Mouse (Mus musculus): ENCODE measurements around the gene Zfp114. TPM values are rescaled to one million over a fixed set of nuclear protein-coding genes. Genes with fewer than 3 reads are reported as not detected.

Zfp114 gene
- polyA plus RNA-seq (2012; rRNA removed; ENCODE audit: low replicate concordance) = 0.26 and 2.0 TPM in 2 replicates

DNA sequence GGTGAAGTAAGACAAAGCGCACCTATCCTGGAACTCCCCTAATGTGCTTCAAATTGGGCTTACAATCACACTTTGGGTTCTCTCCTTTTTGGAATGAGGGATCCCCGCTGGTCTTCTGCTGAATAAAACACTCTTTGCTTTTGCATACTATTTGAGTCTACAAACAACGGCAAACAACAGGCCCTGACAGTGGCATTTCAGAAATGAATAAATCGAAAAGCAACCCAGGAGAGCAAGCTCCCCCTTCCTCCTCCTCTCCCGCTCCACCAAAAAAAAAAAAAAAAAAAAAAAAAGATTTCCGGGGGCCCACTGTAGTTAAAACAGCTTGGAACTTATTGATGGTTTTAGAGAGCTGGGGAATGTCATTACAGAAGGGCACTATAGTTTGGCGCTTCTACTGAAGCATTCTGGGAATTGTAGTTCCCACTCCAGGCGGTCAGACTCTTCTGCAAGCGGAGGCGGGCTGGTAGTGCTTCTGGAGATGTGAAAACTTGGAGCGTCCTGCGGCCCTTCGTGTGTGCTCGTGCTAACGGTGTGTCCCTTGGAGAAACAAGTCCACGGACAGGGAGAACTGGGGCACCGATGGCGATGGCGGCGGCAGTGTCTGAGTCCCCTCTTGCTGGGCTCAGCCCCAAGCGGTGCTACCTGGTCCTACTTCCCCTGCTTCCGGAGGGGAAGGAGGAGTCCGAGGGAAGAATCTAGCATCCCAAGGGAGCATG is at the start of gene Zfp114:
TSS of gene Zfp114 (plus strand) at position 443 of the 719 bp plus-strand sequence.

DNA sequence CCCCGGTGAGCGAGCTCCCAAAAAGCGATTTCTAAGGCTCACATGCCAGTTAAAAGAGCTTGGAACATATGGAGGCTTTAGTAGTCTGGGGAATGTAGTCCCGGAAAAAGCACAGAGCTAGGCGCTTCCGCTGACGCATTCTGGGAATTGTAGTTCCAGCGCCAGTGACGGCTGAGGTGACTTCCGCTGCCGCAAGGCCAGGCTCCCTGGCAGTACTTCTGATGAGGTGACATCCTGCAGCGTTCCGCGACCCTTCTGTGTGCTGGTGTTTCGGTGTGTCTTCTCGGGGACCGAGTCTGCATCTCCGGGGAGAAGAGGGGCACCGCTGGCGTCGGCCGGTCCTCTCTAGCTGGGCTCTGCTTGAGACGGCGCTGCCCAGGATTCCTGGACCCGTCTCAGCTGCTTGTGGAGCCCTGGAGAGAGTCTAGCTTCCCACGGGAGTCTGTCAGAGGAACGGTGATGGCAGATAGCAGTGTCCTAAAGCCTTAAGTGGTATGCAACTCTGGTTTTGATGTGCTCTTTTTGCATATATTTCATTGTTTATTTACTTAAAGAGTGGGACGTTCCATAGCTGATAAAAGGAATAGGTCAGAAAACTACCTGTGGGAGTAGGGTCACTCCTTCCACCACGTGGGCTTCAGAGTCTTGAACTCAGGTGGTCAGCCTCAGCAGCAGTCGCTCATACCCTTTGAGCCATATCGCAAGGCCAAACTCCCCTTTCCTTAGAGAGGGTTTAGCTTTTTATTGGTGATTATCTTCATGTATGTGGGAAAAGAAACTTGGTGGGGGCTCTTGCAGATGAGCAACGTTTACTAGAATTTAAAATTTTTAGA is 40.6 kb upstream of the Zfp114 start, which contains the start of gene Zfp235:
TSS of gene Zfp235 (plus strand) at position 174 of the 833 bp plus-strand sequence.

DNA sequence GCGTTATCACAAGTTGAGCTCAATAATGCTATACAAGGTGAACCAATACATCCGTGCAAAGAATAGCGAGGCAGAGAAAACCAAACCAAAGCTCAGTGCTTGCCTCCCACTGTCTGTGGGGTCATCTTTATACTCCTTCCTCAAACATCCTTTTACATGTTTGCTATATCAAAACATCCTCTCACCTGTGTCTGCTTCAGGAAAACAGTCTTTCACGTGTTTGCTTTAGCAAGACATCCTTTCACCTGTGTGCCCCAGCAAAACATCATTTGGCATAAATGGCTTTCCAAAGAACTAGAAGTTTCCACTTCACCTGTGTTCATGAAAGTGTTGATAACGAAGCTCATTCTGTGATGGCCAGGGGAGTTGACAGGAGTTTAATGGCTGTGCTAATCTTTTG is 36.5 kb downstream of the Zfp114 start, which contains the start of gene Zfp111:
TSS of gene Zfp111 (minus strand) at position 101 of the 400 bp plus-strand sequence.

Other genes with a start within 250 kb of the Zfp114 start
- not detected in 2 replicates for gene Vmn1r179, start 248.1 kb upstream of the Zfp114 start, polyA plus RNA-seq (2012; rRNA removed; ENCODE audit: low replicate concordance)
- not detected in 2 replicates for gene Vmn1r180, start 224.4 kb upstream of the Zfp114 start, polyA plus RNA-seq (2012; rRNA removed; ENCODE audit: low replicate concordance)
- gene Vmn1r181, start 200.4 kb upstream of the Zfp114 start, polyA plus RNA-seq (2012; rRNA removed; ENCODE audit: low replicate concordance) = not detected in 2 replicates
- gene V1rd19, start 173.4 kb upstream of the Zfp114 start, polyA plus RNA-seq (2012; rRNA removed; ENCODE audit: low replicate concordance) = not detected in 2 replicates
- not detected in 2 replicates for gene Vmn1r183, start 121.8 kb upstream of the Zfp114 start, polyA plus RNA-seq (2012; rRNA removed; ENCODE audit: low replicate concordance)
- 11.2 and 17.5 TPM in 2 replicates for gene Zfp180, start 93.1 kb upstream of the Zfp114 start, polyA plus RNA-seq (2012; rRNA removed; ENCODE audit: low replicate concordance)
- gene Zfp112, start 62.7 kb upstream of the Zfp114 start, polyA plus RNA-seq (2012; rRNA removed; ENCODE audit: low replicate concordance) = 2.0 and 4.3 TPM in 2 replicates
- gene Zfp235, start 40.9 kb upstream of the Zfp114 start, polyA plus RNA-seq (2012; rRNA removed; ENCODE audit: low replicate concordance) = 7.5 and 11.7 TPM in 2 replicates
- gene Zfp111, start 36.4 kb downstream of the Zfp114 start, polyA plus RNA-seq (2012; rRNA removed; ENCODE audit: low replicate concordance) = 2.2 and 5.3 TPM in 2 replicates
- 1.1 and 3.8 TPM in 2 replicates for gene Zfp109, start 62.5 kb downstream of the Zfp114 start, polyA plus RNA-seq (2012; rRNA removed; ENCODE audit: low replicate concordance)
- 1.4 and 2.6 TPM in 2 replicates for gene Zfp108, start 79.7 kb downstream of the Zfp114 start, polyA plus RNA-seq (2012; rRNA removed; ENCODE audit: low replicate concordance)
- gene Zfp93, start 95.4 kb downstream of the Zfp114 start, polyA plus RNA-seq (2012; rRNA removed; ENCODE audit: low replicate concordance) = 1.4 and 4.7 TPM in 2 replicates
- 6.1 and 13.2 TPM in 2 replicates for gene Zfp61, start 126.2 kb downstream of the Zfp114 start, polyA plus RNA-seq (2012; rRNA removed; ENCODE audit: low replicate concordance)
- gene Zfp94, start 141.6 kb downstream of the Zfp114 start, polyA plus RNA-seq (2012; rRNA removed; ENCODE audit: low replicate concordance) = 6.6 and 10.0 TPM in 2 replicates
- gene Tescl, start 158.9 kb downstream of the Zfp114 start, polyA plus RNA-seq (2012; rRNA removed; ENCODE audit: low replicate concordance) = not detected in 2 replicates
- gene Lypd5, start 174.1 kb downstream of the Zfp114 start, polyA plus RNA-seq (2012; rRNA removed; ENCODE audit: low replicate concordance) = not detected in 2 replicates
- 8.2 and 11.7 TPM in 2 replicates for gene Kcnn4, start 195.2 kb downstream of the Zfp114 start, polyA plus RNA-seq (2012; rRNA removed; ENCODE audit: low replicate concordance)
- 41.9 and 55.8 TPM in 2 replicates for gene Smg9, start 224.6 kb downstream of the Zfp114 start, polyA plus RNA-seq (2012; rRNA removed; ENCODE audit: low replicate concordance)

Measured in subcutaneous adipose tissue, adult 2 months (tissue).